Mouse (Mus musculus): ENCODE measurements at regions not wholly inside any gene's neighbourhood (a gene's known extent, or its start where the extent isn't known, plus 50 kb on each side); places are given as distances from the start of the nearest gene placed in this dataset.

GRCm38 (mm10) chr3:41132889-41133288, 50.0 kb upstream of the Pgrmc2 start:
- H3K27ac ChIP-seq = no peak overlapping the region
- no peak overlapping the region for H3K4me3 ChIP-seq
- no peak overlapping the region for H3K4me2 ChIP-seq
- H3K9ac ChIP-seq = no peak overlapping the region
- H3K36me3 ChIP-seq = no peaks in the 10 kb centered on the region
- WGBS = 19% methylated on average over 6 of the region's 6 CpGs
- no peaks in the 10 kb centered on the region for H3K27me3 ChIP-seq
- ATAC-seq (ENCODE audit: insufficient number of reproducible peaks, low FRiP score, low TSS enrichment, low read depth) = no peak
- H3K9me3 ChIP-seq = no peaks in the 10 kb centered on the region
- no peaks in the 10 kb centered on the region for H3K4me1 ChIP-seq

All from limb, embryonic 15.5 days (tissue).